In genomic region chr12:94795913-94796615, GRCm38 (mm10) we compare ENCODE assay signal across 21 mouse cellular contexts.
DNase-seq lines count a peak whose midpoint lies in the region; ATAC-seq and TF ChIP-seq lines count a peak whose summit lies in the region.
"Had no signal": no experiment of that assay in that cellular context is flagged by ENCODE, and none has a peak within 500 bp of the region (broad histone marks: within the 10 kb centered on the region; RNA-seq: fewer than 3 reads in every experiment).

No protein-coding gene starts in this region.

- no peak overlapping the region for H3K9ac ChIP-seq in hindbrain, embryonic 11.5 days (ENCODE audit: low read depth, low read length)
- H3K9ac ChIP-seq in hindbrain, embryonic 14.5 days, result no peak overlapping the region
- H3K9ac ChIP-seq: forebrain, embryonic 13.5 days; forebrain, postnatal 0 days; hindbrain, embryonic 13.5 days had no signal

- DNase-seq in hindbrain, embryonic 11.5 days (ENCODE audit: low spot score), result peak; percentile 25
- DNase-seq in hindbrain, embryonic 14.5 days (ENCODE audit: low spot score), result no peak
- peak; percentile 28 for DNase-seq in embryo, embryonic 10 days (ENCODE audit: low spot score)
- peak; percentile 58 for DNase-seq in embryonic facial prominence, embryonic 10.5 days (ENCODE audit: low spot score)
- peak; percentile 32 for DNase-seq in limb, embryonic 10.5 days (ENCODE audit: low spot score)
- no peak for DNase-seq in midbrain, embryonic 10.5 days (ENCODE audit: low spot score)
- DNase-seq in cerebellum, adult 2 months, result no peak
- DNase-seq: adrenal gland, postnatal 10 days; B cell, adult 2 months; cerebellum, adult 11 months; cerebellum, adult 9-10 months; cerebellum, postnatal 25 days; forebrain, postnatal 0 days; gastrocnemius, adult 2 months; gastrocnemius, postnatal 25 days; heart, postnatal 10 days; heart, postnatal 4 days had no signal

- no peak overlapping the region for H3K27ac ChIP-seq in hindbrain, embryonic 11.5 days (ENCODE audit: low read depth, low read length)
- H3K27ac ChIP-seq in hindbrain, embryonic 14.5 days, result no peak overlapping the region
- H3K27ac ChIP-seq in embryonic facial prominence, embryonic 10.5 days (replicated peaks), result no peak overlapping the region
- H3K27ac ChIP-seq in limb, embryonic 10.5 days, result no peak overlapping the region
- no peak overlapping the region for H3K27ac ChIP-seq in midbrain, embryonic 10.5 days (replicated peaks)
- no peak overlapping the region for H3K27ac ChIP-seq in cerebellum, adult 2 months (ENCODE audit: insufficient read depth, low read length)
- H3K27ac ChIP-seq: forebrain, embryonic 13.5 days; gastrocnemius, adult 2 months; hindbrain, embryonic 13.5 days had no signal

- no peak for TF ChIP-seq CTCF in cerebellum, adult 2 months (IDR thresholded peaks at IDR 0.05; ENCODE audit: borderline replicate concordance, insufficient read depth, low read depth, low read length)

- H3K27me3 ChIP-seq in hindbrain, embryonic 11.5 days (ENCODE audit: control insufficient read depth, insufficient read depth, low read length), result no peaks in the 10 kb centered on the region
- H3K27me3 ChIP-seq in hindbrain, embryonic 14.5 days (ENCODE audit: control insufficient read depth, insufficient read depth, low read length), result no peaks in the 10 kb centered on the region
- no peaks in the 10 kb centered on the region for H3K27me3 ChIP-seq in embryonic facial prominence, embryonic 10.5 days (replicated peaks; ENCODE audit: low read depth, poor library complexity, severe bottlenecking)
- H3K27me3 ChIP-seq in limb, embryonic 10.5 days (ENCODE audit: low read depth, poor library complexity, severe bottlenecking), result no peaks in the 10 kb centered on the region
- H3K27me3 ChIP-seq in midbrain, embryonic 10.5 days (ENCODE audit: low read depth, poor library complexity, severe bottlenecking), result no peaks in the 10 kb centered on the region
- H3K27me3 ChIP-seq in cerebellum, adult 2 months (ENCODE audit: control insufficient read depth, insufficient read depth, low read length), result no peaks in the 10 kb centered on the region
- H3K27me3 ChIP-seq: forebrain, embryonic 13.5 days; hindbrain, embryonic 13.5 days had no signal

- ATAC-seq in hindbrain, embryonic 11.5 days (ENCODE audit: low FRiP score), result no peak
- ATAC-seq in hindbrain, embryonic 14.5 days (ENCODE audit: low FRiP score), result no peak
- ATAC-seq: CD4-positive, CD25-positive, alpha-beta regulatory T cell, adult 4 months; forebrain, embryonic 13.5 days; forebrain, postnatal 0 days had no signal

- no peak for TF ChIP-seq POLR2A in cerebellum, adult 2 months (IDR thresholded peaks at IDR 0.05; ENCODE audit: borderline replicate concordance, insufficient read depth, low read length)

- WGBS in hindbrain, embryonic 11.5 days, result 57% methylated on average over 5 of the region's 5 CpGs
- 56% methylated on average over 5 of the region's 5 CpGs for WGBS in hindbrain, embryonic 14.5 days
- WGBS in embryonic facial prominence, embryonic 10.5 days, result 27% methylated on average over 5 of the region's 5 CpGs
- 12% methylated on average over 5 of the region's 5 CpGs for WGBS in limb, embryonic 10.5 days
- WGBS in midbrain, embryonic 10.5 days, result 78% methylated on average over 5 of the region's 5 CpGs
- 64% methylated on average over 5 of the region's 5 CpGs for WGBS in cerebellum, adult 2 months

- no peak overlapping the region for H3K4me3 ChIP-seq in hindbrain, embryonic 11.5 days (ENCODE audit: low read depth, low read length)
- H3K4me3 ChIP-seq in hindbrain, embryonic 14.5 days (replicated peaks; ENCODE audit: low read length), result no peak overlapping the region
- H3K4me3 ChIP-seq in embryonic facial prominence, embryonic 10.5 days, result no peak overlapping the region
- H3K4me3 ChIP-seq in limb, embryonic 10.5 days, result no peak overlapping the region
- no peak overlapping the region for H3K4me3 ChIP-seq in midbrain, embryonic 10.5 days
- H3K4me3 ChIP-seq in cerebellum, adult 2 months (replicated peaks; ENCODE audit: insufficient read depth, low read depth, low read length), result no peak overlapping the region
- H3K4me3 ChIP-seq: forebrain, embryonic 13.5 days; gastrocnemius, adult 2 months; hindbrain, embryonic 13.5 days had no signal

- H3K36me3 ChIP-seq in hindbrain, embryonic 11.5 days (ENCODE audit: control insufficient read depth, insufficient read depth, low read length), result no peaks in the 10 kb centered on the region
- no peaks in the 10 kb centered on the region for H3K36me3 ChIP-seq in hindbrain, embryonic 14.5 days (replicated peaks; ENCODE audit: control insufficient read depth, insufficient read depth)
- H3K36me3 ChIP-seq in embryonic facial prominence, embryonic 10.5 days (replicated peaks), result no peaks in the 10 kb centered on the region
- H3K36me3 ChIP-seq in limb, embryonic 10.5 days, result no peaks in the 10 kb centered on the region
- H3K36me3 ChIP-seq in midbrain, embryonic 10.5 days, result no peaks in the 10 kb centered on the region
- H3K36me3 ChIP-seq: G1E; hindbrain, embryonic 13.5 days had no signal

- no peaks in the 10 kb centered on the region for H3K9me3 ChIP-seq in hindbrain, embryonic 11.5 days (ENCODE audit: control insufficient read depth, low read length)
- no peaks in the 10 kb centered on the region for H3K9me3 ChIP-seq in hindbrain, embryonic 14.5 days (ENCODE audit: control insufficient read depth, low read length)
- no peaks in the 10 kb centered on the region for H3K9me3 ChIP-seq in embryonic facial prominence, embryonic 10.5 days
- no peaks in the 10 kb centered on the region for H3K9me3 ChIP-seq in limb, embryonic 10.5 days (replicated peaks)
- no peaks in the 10 kb centered on the region for H3K9me3 ChIP-seq in midbrain, embryonic 10.5 days (replicated peaks)
- H3K9me3 ChIP-seq: forebrain, embryonic 13.5 days; hindbrain, embryonic 13.5 days had no signal

- no peaks in the 10 kb centered on the region for H3K4me1 ChIP-seq in hindbrain, embryonic 11.5 days (replicated peaks; ENCODE audit: control insufficient read depth, insufficient read depth, low read length)
- H3K4me1 ChIP-seq in hindbrain, embryonic 14.5 days (replicated peaks; ENCODE audit: control insufficient read depth, insufficient read depth, low read length), result no peaks in the 10 kb centered on the region
- peaks cover 13% of the 10 kb centered on the region for H3K4me1 ChIP-seq in embryonic facial prominence, embryonic 10.5 days
- H3K4me1 ChIP-seq in limb, embryonic 10.5 days, result peaks cover 15% of the 10 kb centered on the region
- no peaks in the 10 kb centered on the region for H3K4me1 ChIP-seq in midbrain, embryonic 10.5 days
- no peaks in the 10 kb centered on the region for H3K4me1 ChIP-seq in cerebellum, adult 2 months (ENCODE audit: control insufficient read depth, insufficient read depth, low read length)
- H3K4me1 ChIP-seq: forebrain, embryonic 13.5 days; hindbrain, embryonic 13.5 days had no signal

- H3K4me2 ChIP-seq in hindbrain, embryonic 11.5 days (replicated peaks; ENCODE audit: low read depth, low read length), result no peak overlapping the region
- H3K4me2 ChIP-seq in hindbrain, embryonic 14.5 days (replicated peaks), result no peak overlapping the region
- H3K4me2 ChIP-seq: forebrain, embryonic 13.5 days; hindbrain, embryonic 13.5 days had no signal

Comparison
In these comparisons a context has a peak if more than half of its experiments do, and no peak if none do; other contexts are left out.
1. DNase-seq: peak in hindbrain, embryonic 11.5 days (single experiment), embryo, embryonic 10 days (single experiment), embryonic facial prominence, embryonic 10.5 days (single experiment) and limb, embryonic 10.5 days (single experiment); none in hindbrain, embryonic 14.5 days (single experiment), midbrain, embryonic 10.5 days (single experiment) and cerebellum, adult 2 months (0 of 2).